Mouse (Mus musculus): ENCODE measurements at regions not wholly inside any gene's neighbourhood (a gene's known extent, or its start where the extent isn't known, plus 50 kb on each side); places are given as distances from the start of the nearest gene placed in this dataset.

DNA sequence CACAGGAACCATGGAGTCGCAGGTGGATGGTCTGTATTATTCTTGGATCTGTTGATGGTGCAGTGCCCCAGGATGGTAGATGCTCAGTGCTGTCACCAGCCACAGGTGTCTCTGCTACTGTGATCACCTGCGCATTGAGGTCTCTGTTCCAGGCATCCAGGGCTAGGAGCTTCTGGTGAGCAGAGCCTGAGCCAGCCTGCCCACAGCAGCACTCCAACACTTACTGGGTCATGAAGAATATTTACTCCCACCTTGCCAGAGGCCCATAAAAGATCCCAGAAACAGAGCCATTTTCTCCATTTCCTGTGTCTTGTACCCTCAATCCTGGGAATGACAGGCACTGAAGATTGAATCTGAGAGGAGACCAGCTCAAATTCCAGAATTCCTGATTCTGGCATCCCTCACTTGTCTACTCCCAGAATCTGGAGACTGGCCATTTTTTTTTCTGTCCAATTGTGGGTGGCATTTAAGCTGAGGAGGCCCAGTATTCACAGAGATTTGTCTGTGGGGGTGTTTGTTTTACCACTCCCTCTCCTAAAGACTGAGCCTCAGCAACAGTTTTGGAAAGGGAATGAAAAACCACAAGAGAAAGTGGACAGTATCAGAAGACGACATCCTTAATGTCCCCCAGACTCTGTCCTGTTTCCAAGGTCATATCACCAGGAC, 322.1 kb upstream of the Rnf32 start:
- no peak overlapping the region for H3K27ac ChIP-seq (ENCODE audit: insufficient read depth, low read depth, low read length)
- H3K36me3 ChIP-seq (ENCODE audit: control insufficient read depth, insufficient read depth, low read length), result no peaks in the 10 kb centered on the region

DNA sequence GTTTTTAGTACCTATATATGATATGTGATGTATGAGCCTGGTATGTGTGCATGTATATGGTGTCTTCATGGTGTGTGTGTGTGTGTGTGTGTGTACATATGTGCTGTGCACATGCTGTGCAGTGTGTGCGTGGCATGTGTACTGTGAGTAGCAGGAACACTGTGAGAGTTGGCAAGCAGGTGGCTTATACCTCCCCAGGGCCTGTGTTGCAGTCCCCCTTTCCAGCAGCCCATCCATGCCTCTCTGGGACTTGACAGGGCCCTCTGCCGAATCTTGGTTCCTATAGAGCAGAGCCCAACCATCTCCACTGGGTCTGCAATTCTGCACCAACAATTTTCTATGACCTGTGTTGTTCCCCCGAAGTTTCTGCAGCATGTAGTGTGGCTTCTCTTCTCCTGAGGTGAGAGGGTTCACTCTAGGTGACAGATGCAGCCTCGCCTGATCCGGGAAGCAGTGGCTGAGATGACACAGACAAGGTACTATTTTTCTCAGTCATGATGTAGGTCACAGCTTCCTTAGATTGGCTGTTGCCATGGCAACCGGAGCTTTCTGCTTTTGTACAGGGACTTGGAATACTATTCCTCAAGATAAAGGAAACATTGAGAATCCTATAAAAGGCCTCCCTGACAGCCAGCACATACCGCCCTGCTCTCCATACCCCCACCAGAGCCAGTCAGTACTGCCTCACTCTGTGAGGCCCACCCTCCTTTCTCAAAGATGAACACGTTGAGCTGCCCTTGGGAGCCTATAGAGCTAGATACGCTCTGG, 336.0 kb upstream of the Rnf32 start:
- no peak overlapping the region for H3K4me3 ChIP-seq (ENCODE audit: low read depth, low read length)
- H3K4me1 ChIP-seq (ENCODE audit: control insufficient read depth, insufficient read depth, insufficient read length, low read length), result no peaks in the 10 kb centered on the region; the same call in 1 of the 2 replicates
- no peaks in the 10 kb centered on the region for H3K27me3 ChIP-seq (ENCODE audit: control insufficient read depth, insufficient read depth, low read length)
- WGBS, result 82% methylated on average over 9 of the region's 9 CpGs
- TF ChIP-seq POLR2A (IDR thresholded peaks at IDR 0.05; ENCODE audit: low read depth, low read length), result no peak
- TF ChIP-seq CTCF (IDR thresholded peaks at IDR 0.05; ENCODE audit: extremely low read depth, insufficient read length, insufficient replicate concordance, low read depth, low read length), result no peak
- H3K27ac ChIP-seq (ENCODE audit: insufficient read depth, low read depth, low read length), result no peak overlapping the region
- H3K36me3 ChIP-seq (ENCODE audit: control insufficient read depth, insufficient read depth, low read length), result no peaks in the 10 kb centered on the region

More for the DNA sequence above, 322.1 kb upstream of the Rnf32 start:
- Histone ChIP-seq H3K27me3 (ENCODE audit: control insufficient read depth, insufficient read depth, low read length) (no peaks in the 10 kb centered on the region), H3K4me3 (ENCODE audit: low read depth, low read length) (no peak overlapping the region), H3K4me1 (ENCODE audit: control insufficient read depth, insufficient read depth, insufficient read length, low read length) (no peaks in the 10 kb centered on the region)
- WGBS, result 89% methylated on average over 3 of the region's 3 CpGs
- TF ChIP-seq CTCF (IDR thresholded peaks at IDR 0.05; ENCODE audit: extremely low read depth, insufficient read length, insufficient replicate concordance, low read depth, low read length), result no peak

DNA sequence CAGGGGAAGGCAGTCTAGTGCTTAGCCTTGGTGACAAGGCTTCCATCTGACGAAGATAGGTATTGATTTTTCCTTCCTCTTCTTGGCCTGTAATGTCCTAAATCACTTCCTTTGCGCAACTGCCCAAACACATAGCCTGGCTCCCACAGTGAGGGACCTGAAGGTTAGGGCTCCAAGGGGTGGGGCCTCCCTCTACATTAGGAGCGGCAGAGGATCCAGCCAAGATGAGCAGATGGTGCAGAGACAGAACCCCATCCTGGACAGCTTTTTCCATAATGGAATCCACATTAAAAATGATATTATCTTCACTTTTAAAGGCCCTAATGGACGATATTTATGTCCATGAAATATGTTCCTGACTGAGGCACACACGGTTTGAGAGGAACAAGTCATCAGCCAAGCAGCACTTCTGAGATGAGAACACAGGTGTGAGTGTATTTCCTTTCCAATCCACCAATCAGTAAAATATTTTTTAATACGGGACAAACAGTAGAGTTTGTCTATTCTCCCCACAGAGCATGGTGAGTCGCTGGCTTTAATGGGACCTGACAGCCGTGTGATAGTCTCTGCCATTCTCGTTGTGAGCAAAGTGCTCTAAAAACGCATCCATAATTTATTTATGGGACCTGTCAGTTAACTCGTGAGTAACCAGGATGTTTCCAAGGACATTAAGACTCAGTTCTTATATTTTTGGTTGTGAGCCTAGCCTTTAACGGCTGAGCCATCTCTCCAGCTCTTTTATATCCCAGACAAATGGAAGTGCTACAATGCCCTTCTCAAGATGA, 357.5 kb upstream of the Rnf32 start:
- Histone ChIP-seq H3K27ac (ENCODE audit: insufficient read depth, low read depth, low read length) (no peak overlapping the region), H3K4me3 (ENCODE audit: low read depth, low read length) (no peak overlapping the region), H3K4me1 (ENCODE audit: control insufficient read depth, insufficient read depth, insufficient read length, low read length) (no peaks in the 10 kb centered on the region), H3K27me3 (ENCODE audit: control insufficient read depth, insufficient read depth, low read length) (no peaks in the 10 kb centered on the region), H3K36me3 (ENCODE audit: control insufficient read depth, insufficient read depth, low read length) (no peaks in the 10 kb centered on the region)
- 72% methylated on average over 12 of the region's 12 CpGs for WGBS
- TF ChIP-seq POLR2A (IDR thresholded peaks at IDR 0.05; ENCODE audit: low read depth, low read length), result no peak
- no peak for TF ChIP-seq CTCF (IDR thresholded peaks at IDR 0.05; ENCODE audit: extremely low read depth, insufficient read length, insufficient replicate concordance, low read depth, low read length)

DNA sequence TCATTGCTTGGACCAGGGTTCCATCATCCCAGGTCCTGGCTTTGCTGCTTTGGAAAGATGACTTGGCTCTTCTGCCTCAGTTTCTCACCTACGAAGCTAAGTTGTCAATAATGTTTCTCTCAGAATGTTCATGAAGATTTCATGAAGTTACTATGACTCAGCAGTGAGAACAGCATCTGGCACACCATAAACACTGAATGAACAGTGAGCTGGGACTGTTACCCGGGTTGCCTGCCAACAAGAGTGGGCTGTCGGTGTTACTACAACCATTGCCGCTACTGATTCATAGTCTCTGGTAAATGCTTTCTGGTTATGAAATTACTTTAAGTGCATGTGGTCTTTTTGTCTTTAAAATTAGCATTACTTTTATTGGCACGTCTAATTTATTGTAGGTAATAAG, 352.0 kb upstream of the Shh start:
- Histone ChIP-seq H3K4me3 (ENCODE audit: low read depth, low read length) (no peak overlapping the region), H3K4me1 (ENCODE audit: control insufficient read depth, insufficient read depth, insufficient read length, low read length) (peaks cover 3% of the 10 kb centered on the region; the same call in 1 of the 2 replicates), H3K36me3 (ENCODE audit: control insufficient read depth, insufficient read depth, low read length) (no peaks in the 10 kb centered on the region), H3K27ac (ENCODE audit: insufficient read depth, low read depth, low read length) (no peak overlapping the region), H3K27me3 (ENCODE audit: control insufficient read depth, insufficient read depth, low read length) (no peaks in the 10 kb centered on the region)
- TF ChIP-seq POLR2A (IDR thresholded peaks at IDR 0.05; ENCODE audit: low read depth, low read length) (no peak), CTCF (IDR thresholded peaks at IDR 0.05; ENCODE audit: extremely low read depth, insufficient read length, insufficient replicate concordance, low read depth, low read length) (no peak)
- 82% methylated on average over 5 of the region's 5 CpGs for WGBS

DNA sequence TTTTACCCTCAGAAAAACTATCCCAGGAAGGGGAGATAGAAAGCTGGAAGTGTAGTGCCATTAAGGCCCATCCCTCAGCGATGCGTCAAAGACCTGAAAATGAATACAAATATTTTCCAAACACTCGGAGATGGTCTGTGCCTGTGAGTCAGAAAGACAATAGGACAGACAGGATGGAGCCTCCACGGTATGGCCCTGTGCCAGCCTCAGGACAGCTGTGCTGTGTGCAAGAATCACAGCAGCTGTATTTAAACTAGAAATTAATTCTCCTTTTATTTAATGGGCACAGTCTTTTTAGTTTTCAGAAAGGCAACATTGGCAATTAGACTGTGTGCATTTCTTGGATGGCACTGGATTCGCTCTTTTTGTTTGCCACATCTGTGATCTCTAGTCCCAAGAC, 340.9 kb upstream of the Shh start:
- Histone ChIP-seq H3K36me3 (ENCODE audit: control insufficient read depth, insufficient read depth, low read length) (no peaks in the 10 kb centered on the region), H3K27me3 (ENCODE audit: control insufficient read depth, insufficient read depth, low read length) (no peaks in the 10 kb centered on the region), H3K27ac (ENCODE audit: insufficient read depth, low read depth, low read length) (no peak overlapping the region), H3K4me1 (ENCODE audit: control insufficient read depth, insufficient read depth, insufficient read length, low read length) (no peaks in the 10 kb centered on the region), H3K4me3 (ENCODE audit: low read depth, low read length) (no peak overlapping the region)
- 73% methylated on average over 5 of the region's 5 CpGs for WGBS
- TF ChIP-seq POLR2A (IDR thresholded peaks at IDR 0.05; ENCODE audit: low read depth, low read length), result no peak
- TF ChIP-seq CTCF (IDR thresholded peaks at IDR 0.05; ENCODE audit: extremely low read depth, insufficient read length, insufficient replicate concordance, low read depth, low read length), result no peak

DNA sequence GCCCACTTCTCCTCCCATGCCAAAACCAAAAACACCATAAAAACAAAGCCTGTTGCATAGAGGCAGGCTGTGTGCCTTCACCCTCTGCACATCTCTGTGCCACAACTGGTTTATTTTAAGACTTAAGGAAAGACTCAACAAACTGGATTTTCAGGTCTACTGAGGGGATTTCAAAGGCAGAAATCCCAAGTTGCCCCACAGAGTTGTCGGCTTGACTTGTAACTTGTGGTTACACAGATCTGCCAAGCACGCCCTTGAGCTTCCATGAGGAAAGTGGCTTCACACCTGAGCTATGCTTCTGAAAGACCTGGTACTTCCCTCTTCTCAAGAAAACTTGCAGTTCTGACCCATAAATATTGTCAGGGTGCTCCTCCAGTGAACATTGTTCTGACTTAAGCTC, 332.4 kb upstream of the Shh start:
- 79% methylated on average over 2 of the region's 2 CpGs for WGBS
- no peak for TF ChIP-seq CTCF (IDR thresholded peaks at IDR 0.05; ENCODE audit: extremely low read depth, insufficient read length, insufficient replicate concordance, low read depth, low read length)
- TF ChIP-seq POLR2A (IDR thresholded peaks at IDR 0.05; ENCODE audit: low read depth, low read length), result no peak
- Histone ChIP-seq H3K4me1 (ENCODE audit: control insufficient read depth, insufficient read depth, insufficient read length, low read length) (peaks cover 4% of the 10 kb centered on the region; the same call in 1 of the 2 replicates), H3K27me3 (ENCODE audit: control insufficient read depth, insufficient read depth, low read length) (no peaks in the 10 kb centered on the region), H3K4me3 (ENCODE audit: low read depth, low read length) (no peak overlapping the region), H3K27ac (ENCODE audit: insufficient read depth, low read depth, low read length) (no peak overlapping the region), H3K36me3 (ENCODE audit: control insufficient read depth, insufficient read depth, low read length) (no peaks in the 10 kb centered on the region)

DNA sequence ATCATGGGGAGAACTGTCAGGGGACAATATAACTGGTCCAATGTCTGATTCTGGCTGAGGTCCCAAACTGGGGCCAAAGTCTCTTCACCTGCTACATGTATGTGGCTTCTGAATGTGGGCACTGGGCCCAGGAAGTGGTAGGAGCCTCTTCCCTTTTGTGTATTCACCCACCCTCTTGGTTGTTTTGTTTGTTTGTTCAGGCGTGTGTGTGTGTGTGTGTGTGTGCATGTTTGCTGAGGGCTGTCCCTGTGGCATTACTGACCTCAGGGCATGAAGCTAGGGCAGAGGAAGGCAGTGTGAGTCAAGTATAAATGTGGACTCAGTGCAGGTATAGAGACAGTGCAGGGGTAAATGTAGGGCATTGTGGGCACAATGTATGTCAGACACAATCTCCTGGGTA, 331.3 kb upstream of the Shh start:
- no peaks in the 10 kb centered on the region for H3K36me3 ChIP-seq (ENCODE audit: control insufficient read depth, insufficient read depth, low read length)
- peaks cover 6% of the 10 kb centered on the region; the same call in 1 of the 2 replicates for H3K4me1 ChIP-seq (ENCODE audit: control insufficient read depth, insufficient read depth, insufficient read length, low read length)
- no peak overlapping the region for H3K4me3 ChIP-seq (ENCODE audit: low read depth, low read length)
- no peaks in the 10 kb centered on the region for H3K27me3 ChIP-seq (ENCODE audit: control insufficient read depth, insufficient read depth, low read length)
- WGBS, result 40% methylated on average over 1 of the region's 1 CpGs
- no peak overlapping the region for H3K27ac ChIP-seq (ENCODE audit: insufficient read depth, low read depth, low read length)
- TF ChIP-seq POLR2A (IDR thresholded peaks at IDR 0.05; ENCODE audit: low read depth, low read length) (no peak), CTCF (IDR thresholded peaks at IDR 0.05; ENCODE audit: extremely low read depth, insufficient read length, insufficient replicate concordance, low read depth, low read length) (no peak)
